Mouse (Mus musculus) left cerebral cortex, adult 2 months (tissue): ENCODE measurements around the gene Fgfr2. TPM values are rescaled to one million over a fixed set of nuclear protein-coding genes. Genes with fewer than 3 reads are reported as not detected.

ENCODE experiments used
- DNase-seq, 2 experiments: peaks; one replicate each; pipeline ENCODE4 v3.0.0; 2021 to 2022; ENCODE audit warnings: low spot score in 2 of 2, mixed read lengths in 1 of 2; ENCODE audit errors: extremely low spot score in 1 of 2
- H3K27ac ChIP-seq: fragments of 200-600 bp; 2 replicates; pipeline ENCODE4 v1.8.1; 2022
- H3K4me3 ChIP-seq: fragments of 200-600 bp; 2 replicates; pipeline ENCODE4 v1.8.1; 2022
- CTCF ChIP-seq: fragments of 200-600 bp; IDR thresholded peaks from 2 replicates; pipeline ENCODE4 v1.8.1; 2022; ENCODE audit warnings: antibody characterized with exemption, mild to moderate bottlenecking, moderate library complexity
- intact Hi-C: fragments of 180-260 bp; cut with DNase I; formaldehyde crosslinking; loops from one replicate; pipeline ENCODE4 v1.15.1; 2025
- total RNA-seq, 2 experiments: library from RNA; stranded (reverse); gene quantifications; 2 replicates each; pipeline ENCODE4 v1.2.3; 2021

Fgfr2 gene
- total RNA-seq, 2 experiments from 2014 or later = 47.3 to 47.4 TPM

DNA sequence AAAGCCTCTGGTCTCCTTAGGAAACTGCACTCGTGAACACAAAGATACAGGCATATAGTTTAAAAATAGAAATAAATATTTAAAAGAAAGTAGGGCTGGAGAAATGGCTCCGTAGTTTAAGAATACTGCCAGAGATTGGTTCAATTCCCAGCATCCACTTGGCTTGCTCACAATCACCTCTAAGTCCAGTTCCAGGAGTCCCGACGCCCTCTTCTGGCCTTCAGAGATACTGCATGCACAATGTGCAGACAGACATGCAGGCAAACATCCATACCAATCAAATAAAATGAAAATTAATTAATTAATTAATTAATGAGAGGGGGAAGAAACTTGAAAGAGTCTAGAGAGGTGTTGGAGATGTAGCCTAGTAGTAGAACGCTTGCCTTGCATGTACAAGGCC lies 2856.1 kb downstream of the Fgfr2 start:
- TF ChIP-seq CTCF = peak; percentile 50
- Histone ChIP-seq H3K27ac (no peak overlapping the region), H3K4me3 (no peak overlapping the region)
- intact Hi-C loops = loop anchor here (10.0 kb wide), 1 partner anchor 512 kb away; no protein-coding TSS in a partner anchor
- no peak for DNase-seq

DNA sequence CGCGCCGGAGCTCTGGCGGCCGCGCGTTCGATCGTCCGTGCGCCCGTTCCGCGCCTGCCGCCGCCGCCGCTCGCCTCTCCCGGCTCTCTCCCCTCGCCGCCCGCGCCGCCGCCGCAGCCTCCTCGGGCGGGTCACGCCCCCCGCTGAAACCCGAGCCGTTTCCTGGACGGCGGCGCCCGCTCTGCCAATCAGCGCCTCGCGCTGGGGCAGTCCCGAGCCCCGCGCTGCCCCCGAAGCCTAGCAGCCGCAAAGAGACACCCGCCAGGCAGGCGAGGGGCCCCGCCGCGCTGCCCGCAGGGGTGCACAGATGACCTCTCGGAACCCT lies 2857.0 kb downstream of the Fgfr2 start:
- H3K27ac ChIP-seq = peak overlapping the region; percentile 69
- intact Hi-C loops = loop anchor here (10.0 kb wide), 1 partner anchor 511 kb away; no protein-coding TSS in a partner anchor
- peak overlapping the region; percentile 60 for H3K4me3 ChIP-seq
- DNase-seq = peak; percentile 54 to 64
- TF ChIP-seq CTCF = no peak

DNA sequence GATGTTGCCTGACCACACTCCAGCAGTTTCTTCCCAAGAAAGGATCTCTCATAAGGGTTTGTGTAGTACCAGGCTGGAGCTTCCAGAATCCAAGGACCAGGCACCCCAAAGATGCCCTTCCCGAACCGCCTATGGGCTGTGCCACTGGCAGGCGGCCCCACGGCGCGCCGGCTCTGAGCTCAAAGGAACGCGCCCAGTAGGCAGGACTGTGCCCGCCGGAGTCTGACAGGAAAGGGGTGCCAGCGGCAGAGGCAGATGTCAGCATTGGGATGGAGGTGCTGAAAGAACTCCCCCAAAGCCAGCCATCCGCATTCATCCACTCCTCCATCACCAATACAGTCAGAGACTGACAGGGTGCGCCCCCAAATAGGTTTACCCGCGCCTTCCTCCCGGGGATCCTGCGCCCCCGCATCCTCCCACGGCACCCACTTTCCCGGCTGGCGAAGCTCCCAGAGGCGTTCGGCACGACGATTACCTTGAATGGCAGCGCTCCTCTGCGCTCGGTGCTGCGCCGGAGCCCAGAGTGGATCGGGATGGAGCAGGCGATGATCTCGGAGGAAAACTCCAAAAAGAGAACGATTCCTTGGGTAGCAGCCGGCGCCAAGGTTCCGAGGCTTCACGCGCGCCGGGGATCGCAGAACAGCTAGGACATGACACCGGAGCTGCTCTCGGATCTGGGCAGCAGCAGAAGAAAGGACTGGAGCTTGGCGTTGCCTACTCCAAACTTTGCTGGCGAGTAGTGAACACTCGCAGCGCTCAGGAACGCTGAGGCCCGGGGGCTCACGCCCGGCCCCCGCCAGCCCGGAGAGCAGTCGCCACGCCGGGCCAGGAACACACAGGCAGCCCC lies 2857.6 kb downstream of the Fgfr2 start:
- intact Hi-C loops = loop anchor here (10.0 kb wide), 1 partner anchor 511 kb away; no protein-coding TSS in a partner anchor
- peak; percentile 56 to 64 for DNase-seq
- H3K27ac ChIP-seq = peak overlapping the region; percentile 69
- peak overlapping the region; percentile 60 for H3K4me3 ChIP-seq
- no peak for TF ChIP-seq CTCF

DNA sequence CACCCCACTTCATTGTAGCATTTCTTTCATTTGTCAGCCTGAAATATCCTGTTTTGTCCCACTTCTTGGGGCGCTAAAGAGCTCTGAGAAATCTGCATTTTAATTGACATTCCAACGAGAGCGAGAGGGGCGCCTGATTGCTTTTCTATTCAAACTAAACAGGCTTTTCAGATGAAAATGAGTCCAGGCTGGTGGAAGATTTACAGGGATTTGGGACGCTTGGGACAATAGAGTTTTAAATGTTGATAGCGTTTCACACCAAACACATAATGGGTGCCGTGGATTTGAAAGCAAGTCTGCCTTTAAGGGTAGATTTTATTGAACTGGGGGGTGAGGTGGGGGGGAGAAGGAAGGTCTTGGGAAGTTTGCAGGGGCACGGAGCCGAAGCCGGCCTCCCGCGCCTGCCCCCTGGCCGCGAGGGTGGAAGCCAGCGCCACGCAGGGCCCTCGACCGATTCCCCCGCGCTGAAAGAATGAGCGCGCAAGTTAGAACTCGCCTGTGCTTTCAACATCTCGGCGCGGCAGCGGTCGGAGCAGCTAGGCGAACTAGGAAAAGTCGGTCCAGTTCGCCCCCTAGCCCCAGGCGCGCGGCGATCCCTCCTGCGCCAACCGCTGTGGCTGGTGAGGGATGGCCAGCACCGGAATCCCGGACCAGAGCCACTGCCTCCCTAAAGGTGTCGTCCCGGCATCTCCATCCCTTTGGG lies 2858.4 kb downstream of the Fgfr2 start:
- peak in 1 of 2 experiments; percentile 57 for DNase-seq
- TF ChIP-seq CTCF = peak; percentile 19
- intact Hi-C loops = loop anchor here (5.0 to 10.0 kb wide), 3 partner anchors 47 to 510 kb away; no protein-coding TSS in a partner anchor
- peak overlapping the region; percentile 60 for H3K4me3 ChIP-seq
- peak overlapping the region; percentile 69 for H3K27ac ChIP-seq

DNA sequence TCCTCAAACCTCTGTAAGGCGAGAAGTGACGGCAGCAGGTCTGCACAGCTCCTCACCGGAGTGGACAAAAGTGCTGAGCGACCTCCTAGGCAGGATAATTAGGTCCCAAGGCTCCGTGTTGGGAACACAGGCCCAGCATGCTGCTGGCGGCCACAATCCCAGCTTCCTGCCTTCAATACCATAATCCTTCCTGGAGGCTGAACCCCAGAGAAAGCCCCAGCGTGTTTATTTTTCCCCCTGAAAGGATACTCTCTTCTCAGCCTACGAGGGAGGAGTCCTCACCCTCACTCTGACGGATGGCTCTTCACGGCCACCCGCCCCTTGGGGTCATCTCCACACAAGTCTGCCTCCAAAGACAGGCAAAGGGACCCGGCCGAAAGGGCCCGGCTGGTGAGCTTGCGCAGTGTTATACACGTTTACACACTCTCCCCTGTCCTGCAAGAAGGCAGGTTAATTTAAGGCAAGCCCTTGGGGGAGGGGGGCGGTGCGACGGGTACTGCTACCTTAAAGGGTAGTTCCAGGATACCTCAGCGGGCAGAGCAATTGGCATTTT lies 2859.3 kb downstream of the Fgfr2 start:
- intact Hi-C loops = loop anchor here (5.0 to 10.0 kb wide), 3 partner anchors 47 to 509 kb away; no protein-coding TSS in a partner anchor
- H3K27ac ChIP-seq = peak overlapping the region; percentile 69; the same call in 1 of the 2 replicates
- no peak for DNase-seq
- TF ChIP-seq CTCF = no peak
- peak overlapping the region; percentile 60 for H3K4me3 ChIP-seq

DNA sequence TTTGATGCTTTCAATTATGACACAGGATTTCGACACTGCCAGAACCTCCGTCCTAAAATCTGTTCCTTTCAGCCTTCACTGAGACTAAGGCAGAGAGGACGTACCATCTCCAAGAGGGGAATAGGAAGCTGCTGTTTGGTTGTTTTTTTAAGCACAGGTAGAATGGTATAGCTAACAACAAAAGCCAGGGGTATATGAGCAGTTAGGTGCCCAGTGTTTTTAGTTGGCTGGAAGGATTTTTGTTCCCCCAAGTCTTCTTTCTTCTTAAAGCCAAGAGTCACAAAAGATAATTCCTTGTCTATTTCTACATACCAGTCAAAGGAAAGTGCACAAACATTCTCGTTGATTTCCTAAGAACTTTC lies 2859.9 kb downstream of the Fgfr2 start:
- DNase-seq = no peak
- TF ChIP-seq CTCF = no peak
- Histone ChIP-seq H3K4me3 (peak overlapping the region; percentile 60; the same call in 1 of the 2 replicates), H3K27ac (peak overlapping the region; percentile 69; the same call in 1 of the 2 replicates)
- intact Hi-C loops = loop anchor here (5.0 to 10.0 kb wide), 3 partner anchors 46 to 508 kb away; no protein-coding TSS in a partner anchor

DNA sequence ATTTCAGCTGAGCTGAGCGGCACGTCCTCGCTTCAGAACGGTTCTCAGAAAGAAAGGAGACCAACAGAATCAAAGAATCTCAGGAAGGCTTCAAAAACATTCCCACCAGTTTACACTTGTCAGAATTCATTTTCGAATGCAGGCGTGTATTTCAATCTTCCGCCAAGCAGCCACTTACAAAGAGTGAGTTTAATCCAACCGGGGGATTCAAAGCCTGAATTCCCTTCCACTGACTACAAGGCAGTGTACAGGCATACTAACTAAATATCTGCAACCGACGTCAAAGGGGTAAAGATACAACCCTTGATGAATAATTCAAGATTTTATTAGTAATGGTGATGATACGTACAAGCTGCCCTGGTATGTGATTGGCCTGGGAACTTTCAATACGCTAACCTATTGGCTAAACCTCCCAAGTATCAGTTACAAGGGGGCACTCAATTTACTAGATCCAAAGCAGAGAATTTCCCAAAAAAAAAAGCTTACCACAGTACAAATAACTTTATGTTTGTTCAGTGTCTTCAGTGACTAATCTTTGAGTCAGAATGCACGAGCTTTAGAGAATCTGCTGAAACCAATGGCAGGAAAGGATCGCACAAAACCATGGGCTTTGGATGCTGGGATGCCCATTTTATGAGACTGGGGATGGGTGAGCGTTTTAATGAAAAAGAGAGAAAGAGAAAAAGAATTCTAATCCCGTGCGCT lies 2860.5 kb downstream of the Fgfr2 start:
- Histone ChIP-seq H3K4me3 (peak overlapping the region; percentile 33), H3K27ac (peak overlapping the region; percentile 69)
- intact Hi-C loops = loop anchor here (5.0 to 10.0 kb wide), 3 partner anchors 45 to 508 kb away; no protein-coding TSS in a partner anchor
- DNase-seq = no peak
- TF ChIP-seq CTCF = no peak

DNA sequence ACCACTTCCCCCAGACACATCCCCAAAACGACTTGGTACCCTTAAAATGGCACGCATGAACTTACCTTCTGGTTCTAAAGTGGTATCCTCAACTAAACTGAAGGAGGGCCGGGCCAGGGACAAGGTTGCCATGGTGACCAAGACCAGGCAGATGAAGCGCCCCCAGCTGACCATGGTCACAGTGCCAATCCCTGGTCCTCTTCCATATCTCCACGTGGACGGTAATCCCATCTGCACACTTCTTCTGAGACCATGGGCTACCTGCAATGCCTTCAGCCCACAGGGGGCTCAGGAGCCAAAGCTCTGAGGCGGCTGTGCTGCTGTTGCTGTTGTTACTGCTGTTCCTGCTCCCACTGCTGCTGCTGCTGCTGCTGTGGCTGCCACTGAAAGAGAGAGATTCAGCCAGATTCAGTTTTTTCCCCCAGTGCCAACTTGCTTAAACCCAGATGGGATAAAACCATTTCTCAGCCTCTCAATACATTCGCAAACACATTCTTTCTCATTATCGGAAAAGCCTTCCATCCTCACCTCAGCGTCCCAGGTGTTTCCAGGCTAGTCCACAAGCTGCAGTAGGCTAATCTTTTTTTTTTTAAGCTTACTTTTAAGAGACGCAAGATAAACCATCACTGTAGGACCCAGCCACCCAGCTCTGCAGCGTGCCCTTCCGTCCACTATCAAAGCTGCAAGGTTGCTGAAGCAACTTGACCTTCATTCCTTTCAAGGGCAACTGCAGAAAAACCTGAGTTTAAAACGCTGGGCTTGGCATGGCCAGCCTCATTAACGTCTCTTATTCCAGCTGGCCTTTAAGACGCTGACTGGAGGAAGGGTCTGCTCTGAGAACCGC lies 2861.2 kb downstream of the Fgfr2 start:
- Histone ChIP-seq H3K4me3 (peak overlapping the region; percentile 33), H3K27ac (peak overlapping the region; percentile 37)
- no peak for TF ChIP-seq CTCF
- peak in 1 of 2 experiments; percentile 13 for DNase-seq
- intact Hi-C loops = loop anchor here (5.0 to 10.0 kb wide), 3 partner anchors 45 to 507 kb away; no protein-coding TSS in a partner anchor

DNA sequence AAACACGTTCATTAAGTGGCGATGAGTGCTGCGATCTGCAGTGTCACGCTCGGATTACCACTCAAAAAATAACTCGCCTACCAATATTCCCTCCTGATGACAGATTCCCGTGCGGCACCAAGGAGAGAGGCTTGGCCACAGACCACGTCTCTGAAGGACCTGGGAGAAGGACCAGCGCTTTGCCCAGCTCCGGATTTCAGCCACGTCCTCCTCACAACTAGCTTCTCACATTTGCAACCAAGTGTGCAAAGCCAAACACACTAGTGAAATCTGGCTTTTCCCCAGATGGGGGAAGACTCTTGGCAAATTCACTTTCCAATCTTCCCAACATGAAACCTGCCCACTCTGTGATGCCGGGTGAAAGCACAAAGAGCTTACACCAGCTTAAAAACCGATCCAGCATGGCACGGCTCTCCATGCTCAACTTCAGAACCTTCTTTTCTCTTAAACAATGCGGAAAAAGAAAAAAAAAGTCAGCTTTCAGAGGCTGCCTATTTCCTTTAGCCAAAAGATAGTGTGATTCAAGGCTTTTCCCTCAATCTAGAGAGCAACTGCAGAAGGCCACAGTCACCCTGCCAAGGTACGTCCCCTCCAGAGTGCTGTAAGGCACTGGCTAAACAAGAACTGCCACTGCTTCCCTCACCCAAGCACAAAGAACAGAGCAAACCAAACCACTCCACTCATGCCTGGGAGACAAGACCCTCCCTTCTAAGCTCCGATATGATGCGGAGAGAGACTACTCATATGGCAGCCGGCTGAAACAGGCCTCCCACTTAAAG lies 2862.1 kb downstream of the Fgfr2 start:
- peak overlapping the region; percentile 37 for H3K27ac ChIP-seq
- peak overlapping the region; percentile 33 for H3K4me3 ChIP-seq
- DNase-seq = no peak
- TF ChIP-seq CTCF = no peak
- intact Hi-C loops = loop anchor here (5.0 to 10.0 kb wide), 3 partner anchors 44 to 506 kb away; no protein-coding TSS in a partner anchor

DNA sequence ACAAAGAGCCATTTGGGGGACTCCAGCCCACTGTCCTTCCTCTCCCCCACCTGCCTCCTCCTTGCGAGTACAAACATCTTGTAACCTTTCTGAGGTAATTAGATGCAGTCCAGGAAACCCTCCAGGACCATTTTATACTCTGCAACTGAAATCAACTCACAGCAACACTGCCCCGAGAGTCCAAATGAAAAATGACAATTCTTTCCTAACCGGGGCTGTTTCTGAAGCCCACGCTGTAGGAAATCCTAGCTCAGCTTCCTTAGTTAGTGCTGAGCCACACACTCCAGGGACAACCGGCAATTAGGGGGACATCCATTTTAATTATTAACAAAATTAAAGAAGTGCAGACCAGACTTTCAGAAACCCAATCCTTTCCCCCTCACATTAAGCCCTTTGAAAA lies 2863.1 kb downstream of the Fgfr2 start:
- peak overlapping the region; percentile 37; the same call in 1 of the 2 replicates for H3K27ac ChIP-seq
- peak; percentile 49 for TF ChIP-seq CTCF
- DNase-seq = no peak
- intact Hi-C loops = loop anchor here (5.0 to 10.0 kb wide), 3 partner anchors 43 to 505 kb away; no protein-coding TSS in a partner anchor
- peak overlapping the region; percentile 33 for H3K4me3 ChIP-seq
